Mouse (Mus musculus): Measurements from ENCODE around the gene Cdk2ap2. TPM values are rescaled to one million over a fixed set of nuclear protein-coding genes. Genes with fewer than 3 reads are reported as not detected.
"Not testable (repeated sequence)": the region's sequence is repeated elsewhere in the genome, so short reads cannot be mapped to it uniquely, and the experiment has no call there.

The Cdk2ap2 gene
- polyA plus RNA-seq, 1 experiment from 2014 or later: 84.3 TPM

DNA sequence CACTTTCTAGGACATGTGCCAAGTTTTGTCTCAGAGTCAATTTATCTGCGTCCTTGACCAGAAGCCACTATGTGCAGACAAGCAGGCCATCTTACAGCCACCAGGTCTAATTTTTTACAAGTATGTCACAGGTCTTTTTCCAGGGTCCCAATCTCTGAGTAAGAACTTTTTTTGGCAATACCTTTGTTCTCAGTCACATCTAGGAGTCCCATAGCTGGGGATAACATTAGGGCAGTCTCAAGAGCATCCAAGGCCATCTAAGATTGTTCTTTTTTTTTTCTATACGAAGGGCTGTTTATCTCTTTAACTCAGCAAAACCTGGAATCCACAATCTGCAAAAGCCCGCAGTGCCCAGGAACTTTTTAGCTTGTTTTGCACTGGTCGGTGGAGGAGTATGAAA lies 33.6 kb upstream of the Cdk2ap2 start:
- not testable (repeated sequence) for H3K9ac ChIP-seq (ENCODE audit: low read depth, low read length); H3K27me3 ChIP-seq (ENCODE audit: control insufficient read depth, insufficient read depth, low read length); H3K36me3 ChIP-seq (ENCODE audit: control insufficient read depth, insufficient read depth, low read length); H3K4me1 ChIP-seq (replicated peaks; ENCODE audit: control insufficient read depth, insufficient read depth, low read length); DNase-seq (ENCODE audit: low spot score); ATAC-seq (ENCODE audit: low FRiP score); H3K9me3 ChIP-seq (ENCODE audit: control insufficient read depth, low read length); H3K4me3 ChIP-seq (ENCODE audit: low read depth, low read length); H3K27ac ChIP-seq (ENCODE audit: low read depth, low read length); H3K4me2 ChIP-seq (replicated peaks; ENCODE audit: low read depth, low read length)
- 87% methylated on average over 2 of the region's 4 CpGs for WGBS

GRCm38 (mm10) chr19:4064501-4064900 lies 32.5 kb upstream of the Cdk2ap2 start:
- not testable (repeated sequence) for DNase-seq (ENCODE audit: low spot score); ATAC-seq (ENCODE audit: low FRiP score); H3K4me2 ChIP-seq (replicated peaks; ENCODE audit: low read depth, low read length); H3K36me3 ChIP-seq (ENCODE audit: control insufficient read depth, insufficient read depth, low read length); H3K27ac ChIP-seq (ENCODE audit: low read depth, low read length); H3K27me3 ChIP-seq (ENCODE audit: control insufficient read depth, insufficient read depth, low read length); H3K4me1 ChIP-seq (replicated peaks; ENCODE audit: control insufficient read depth, insufficient read depth, low read length); H3K9ac ChIP-seq (ENCODE audit: low read depth, low read length); H3K4me3 ChIP-seq (ENCODE audit: low read depth, low read length); H3K9me3 ChIP-seq (ENCODE audit: control insufficient read depth, low read length)
- WGBS: 48% methylated on average over 2 of the region's 11 CpGs

DNA sequence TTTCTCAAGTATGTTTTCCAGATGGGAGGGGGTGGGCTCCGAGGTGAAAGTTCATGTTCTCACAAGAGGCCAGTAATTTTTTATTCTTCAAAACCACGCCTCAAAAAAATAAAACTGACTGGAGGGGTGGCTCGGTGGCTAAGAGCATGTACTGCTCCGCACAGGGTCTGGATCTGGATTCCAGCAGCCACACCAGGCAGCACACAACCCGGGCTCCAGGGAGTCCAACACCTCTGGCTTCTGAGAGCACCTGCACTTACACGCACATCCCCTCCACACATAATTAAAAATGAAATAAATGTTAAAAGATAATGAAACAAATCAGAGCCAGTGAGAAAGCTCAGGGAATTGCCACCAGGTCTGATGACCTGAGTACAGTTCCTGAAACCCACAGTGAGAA lies 30.7 kb upstream of the Cdk2ap2 start:
- WGBS: 85% methylated on average over 6 of the region's 6 CpGs
- ATAC-seq (ENCODE audit: low FRiP score) (no peak), DNase-seq (ENCODE audit: low spot score) (no peak)
- H3K4me2 ChIP-seq (replicated peaks; ENCODE audit: low read depth, low read length): no peak overlapping the region
- no peaks in the 10 kb centered on the region for H3K9me3 ChIP-seq (ENCODE audit: control insufficient read depth, low read length)
- no peaks in the 10 kb centered on the region for H3K36me3 ChIP-seq (ENCODE audit: control insufficient read depth, insufficient read depth, low read length)
- H3K9ac ChIP-seq (ENCODE audit: low read depth, low read length): no peak overlapping the region
- no peaks in the 10 kb centered on the region for H3K4me1 ChIP-seq (replicated peaks; ENCODE audit: control insufficient read depth, insufficient read depth, low read length)
- H3K27me3 ChIP-seq (ENCODE audit: control insufficient read depth, insufficient read depth, low read length): no peaks in the 10 kb centered on the region
- H3K4me3 ChIP-seq (ENCODE audit: low read depth, low read length): no peak overlapping the region
- no peak overlapping the region for H3K27ac ChIP-seq (ENCODE audit: low read depth, low read length)

GRCm38 (mm10) chr19:4066877-4067276 lies 30.1 kb upstream of the Cdk2ap2 start:
- DNase-seq (ENCODE audit: low spot score) (no peak), ATAC-seq (ENCODE audit: low FRiP score) (no peak)
- H3K4me3 ChIP-seq (ENCODE audit: low read depth, low read length): no peak overlapping the region
- H3K9me3 ChIP-seq (ENCODE audit: control insufficient read depth, low read length): no peaks in the 10 kb centered on the region
- no peaks in the 10 kb centered on the region for H3K4me1 ChIP-seq (replicated peaks; ENCODE audit: control insufficient read depth, insufficient read depth, low read length)
- no peaks in the 10 kb centered on the region for H3K36me3 ChIP-seq (ENCODE audit: control insufficient read depth, insufficient read depth, low read length)
- H3K27me3 ChIP-seq (ENCODE audit: control insufficient read depth, insufficient read depth, low read length): no peaks in the 10 kb centered on the region
- H3K27ac ChIP-seq (ENCODE audit: low read depth, low read length): no peak overlapping the region
- H3K9ac ChIP-seq (ENCODE audit: low read depth, low read length): no peak overlapping the region
- H3K4me2 ChIP-seq (replicated peaks; ENCODE audit: low read depth, low read length): no peak overlapping the region

DNA sequence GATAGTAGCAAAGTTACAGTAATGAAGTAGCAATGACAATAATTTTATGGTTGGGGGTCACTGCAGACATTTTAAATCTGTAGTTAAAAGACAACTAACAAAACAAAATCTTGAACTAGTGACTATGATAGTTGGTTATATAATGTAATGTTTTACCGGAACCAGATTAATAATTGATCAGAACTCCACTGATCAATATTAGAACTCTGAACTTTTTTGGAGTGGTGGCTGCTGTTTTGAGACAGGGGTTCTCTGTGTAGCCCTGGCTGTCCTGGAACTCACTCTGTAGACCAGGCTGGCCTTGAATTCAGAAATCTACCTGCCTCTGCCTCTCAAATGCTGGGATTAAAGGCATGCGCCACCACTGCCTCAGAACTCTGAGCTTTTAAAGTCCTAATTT lies 28.7 kb upstream of the Cdk2ap2 start:
- H3K27ac ChIP-seq (ENCODE audit: low read depth, low read length); H3K36me3 ChIP-seq (ENCODE audit: control insufficient read depth, insufficient read depth, low read length); ATAC-seq (ENCODE audit: low FRiP score); H3K4me2 ChIP-seq (replicated peaks; ENCODE audit: low read depth, low read length); H3K9ac ChIP-seq (ENCODE audit: low read depth, low read length); H3K4me3 ChIP-seq (ENCODE audit: low read depth, low read length); H3K9me3 ChIP-seq (ENCODE audit: control insufficient read depth, low read length); H3K4me1 ChIP-seq (replicated peaks; ENCODE audit: control insufficient read depth, insufficient read depth, low read length); H3K27me3 ChIP-seq (ENCODE audit: control insufficient read depth, insufficient read depth, low read length); DNase-seq (ENCODE audit: low spot score): not testable (repeated sequence)
- 100% methylated on average over 2 of the region's 2 CpGs for WGBS

- Histone ChIP-seq H3K4me2 (replicated peaks; ENCODE audit: low read depth, low read length) (no peak overlapping the region), H3K9ac (ENCODE audit: low read depth, low read length) (no peak overlapping the region), H3K27me3 (ENCODE audit: control insufficient read depth, insufficient read depth, low read length) (no peaks in the 10 kb centered on the region), H3K4me1 (replicated peaks; ENCODE audit: control insufficient read depth, insufficient read depth, low read length) (no peaks in the 10 kb centered on the region), H3K27ac (ENCODE audit: low read depth, low read length) (no peak overlapping the region), H3K9me3 (ENCODE audit: control insufficient read depth, low read length) (no peaks in the 10 kb centered on the region), H3K4me3 (ENCODE audit: low read depth, low read length) (no peak overlapping the region), H3K36me3 (ENCODE audit: control insufficient read depth, insufficient read depth, low read length) (no peaks in the 10 kb centered on the region)
- ATAC-seq (ENCODE audit: low FRiP score) (no peak), DNase-seq (ENCODE audit: low spot score) (no peak)
- 69% methylated on average over 15 of the region's 15 CpGs for whole genome bisulfite sequencing
Observed at GRCm38 (mm10) chr19:4068717-4069410, 28.1 kb upstream of the Cdk2ap2 start.

- WGBS: 80% methylated on average over 15 of the region's 15 CpGs
- no peak overlapping the region for H3K27ac ChIP-seq (ENCODE audit: low read depth, low read length)
- H3K4me1 ChIP-seq (replicated peaks; ENCODE audit: control insufficient read depth, insufficient read depth, low read length): no peaks in the 10 kb centered on the region
- H3K27me3 ChIP-seq (ENCODE audit: control insufficient read depth, insufficient read depth, low read length): no peaks in the 10 kb centered on the region
- no peak overlapping the region for H3K9ac ChIP-seq (ENCODE audit: low read depth, low read length)
- H3K9me3 ChIP-seq (ENCODE audit: control insufficient read depth, low read length): no peaks in the 10 kb centered on the region
- H3K4me3 ChIP-seq (ENCODE audit: low read depth, low read length): no peak overlapping the region
- no peak for ATAC-seq (ENCODE audit: low FRiP score)
- H3K4me2 ChIP-seq (replicated peaks; ENCODE audit: low read depth, low read length): no peak overlapping the region
- no peaks in the 10 kb centered on the region for H3K36me3 ChIP-seq (ENCODE audit: control insufficient read depth, insufficient read depth, low read length)
- no peak for DNase-seq (ENCODE audit: low spot score)
Observed at GRCm38 (mm10) chr19:4070311-4070710, 26.7 kb upstream of the Cdk2ap2 start.

- DNase-seq (ENCODE audit: low spot score) (no peak), ATAC-seq (ENCODE audit: low FRiP score) (no peak)
- WGBS: 80% methylated on average over 8 of the region's 8 CpGs
Observed at GRCm38 (mm10) chr19:4070756-4071155, 26.2 kb upstream of the Cdk2ap2 start.

GRCm38 (mm10) chr19:4071406-4071805 lies 25.6 kb upstream of the Cdk2ap2 start:
- ATAC-seq (ENCODE audit: low FRiP score): no peak
- H3K4me2 ChIP-seq (replicated peaks; ENCODE audit: low read depth, low read length): no peak overlapping the region
- H3K4me3 ChIP-seq (ENCODE audit: low read depth, low read length): no peak overlapping the region
- no peak overlapping the region for H3K9ac ChIP-seq (ENCODE audit: low read depth, low read length)
- H3K9me3 ChIP-seq (ENCODE audit: control insufficient read depth, low read length): no peaks in the 10 kb centered on the region
- no peak for DNase-seq (ENCODE audit: low spot score)
- no peaks in the 10 kb centered on the region for H3K36me3 ChIP-seq (ENCODE audit: control insufficient read depth, insufficient read depth, low read length)
- H3K27me3 ChIP-seq (ENCODE audit: control insufficient read depth, insufficient read depth, low read length): no peaks in the 10 kb centered on the region
- no peak overlapping the region for H3K27ac ChIP-seq (ENCODE audit: low read depth, low read length)
- WGBS: 93% methylated on average over 6 of the region's 6 CpGs
- H3K4me1 ChIP-seq (replicated peaks; ENCODE audit: control insufficient read depth, insufficient read depth, low read length): no peaks in the 10 kb centered on the region

More at GRCm38 (mm10) chr19:4070756-4071155, 26.2 kb upstream of the Cdk2ap2 start:
- Histone ChIP-seq H3K36me3 (ENCODE audit: control insufficient read depth, insufficient read depth, low read length) (no peaks in the 10 kb centered on the region), H3K4me3 (ENCODE audit: low read depth, low read length) (no peak overlapping the region), H3K4me1 (replicated peaks; ENCODE audit: control insufficient read depth, insufficient read depth, low read length) (no peaks in the 10 kb centered on the region), H3K27me3 (ENCODE audit: control insufficient read depth, insufficient read depth, low read length) (no peaks in the 10 kb centered on the region), H3K9me3 (ENCODE audit: control insufficient read depth, low read length) (no peaks in the 10 kb centered on the region), H3K4me2 (replicated peaks; ENCODE audit: low read depth, low read length) (no peak overlapping the region), H3K27ac (ENCODE audit: low read depth, low read length) (no peak overlapping the region), H3K9ac (ENCODE audit: low read depth, low read length) (no peak overlapping the region)
